Mouse (Mus musculus): ENCODE measurements around the gene Tm6sf2. TPM values are rescaled to one million over a fixed set of nuclear protein-coding genes. Genes with fewer than 3 reads are reported as not detected.

Gene Tm6sf2
- 0.54 TPM for polyA plus RNA-seq (2012; fragmentation: generic; extraction: Trizol)

DNA sequence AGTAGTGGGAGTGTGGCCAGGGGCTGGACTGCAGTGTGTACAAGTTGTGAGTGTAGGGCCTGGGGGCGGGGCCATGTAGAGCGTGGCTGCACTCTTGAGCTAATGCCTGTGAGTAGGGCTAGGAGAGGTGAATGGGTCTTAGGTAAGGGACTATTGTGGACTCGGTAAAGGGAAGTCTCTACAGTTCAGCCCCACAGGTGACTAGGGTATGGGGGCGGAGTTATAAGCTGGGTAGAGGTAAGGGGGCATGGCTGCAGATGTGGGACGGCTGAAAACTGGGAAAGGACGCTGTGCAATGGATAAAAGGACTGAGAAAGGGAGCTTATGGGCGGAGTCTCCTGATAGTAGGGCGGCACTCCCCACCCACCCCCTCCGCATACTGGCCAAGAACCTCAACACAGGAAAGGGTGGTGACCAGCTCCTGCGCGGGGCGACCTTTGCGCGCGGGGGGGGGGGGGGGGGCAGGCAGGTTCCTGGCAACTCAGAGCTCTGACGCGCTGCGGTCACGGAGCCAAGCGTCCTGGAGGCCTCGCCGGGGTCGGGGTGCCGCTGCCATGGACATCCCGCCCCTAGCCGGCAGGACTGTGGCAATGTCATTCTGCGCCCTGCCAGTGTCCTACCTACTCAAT lies at the start of gene Tm6sf2:
Gene Tm6sf2, plus strand, starts transcription at position 484 of the 629 bp plus-strand sequence.
- TF ChIP-seq MAX (IDR thresholded peaks at IDR 0.05; ENCODE audit: low read depth) (no peak), POLR2AphosphoS2 (IDR thresholded peaks at IDR 0.05; ENCODE audit: insufficient read length, low read depth) (peak; percentile 11)
- no peak within 1 kb of the TSS for H3K4me3 ChIP-seq

DNA sequence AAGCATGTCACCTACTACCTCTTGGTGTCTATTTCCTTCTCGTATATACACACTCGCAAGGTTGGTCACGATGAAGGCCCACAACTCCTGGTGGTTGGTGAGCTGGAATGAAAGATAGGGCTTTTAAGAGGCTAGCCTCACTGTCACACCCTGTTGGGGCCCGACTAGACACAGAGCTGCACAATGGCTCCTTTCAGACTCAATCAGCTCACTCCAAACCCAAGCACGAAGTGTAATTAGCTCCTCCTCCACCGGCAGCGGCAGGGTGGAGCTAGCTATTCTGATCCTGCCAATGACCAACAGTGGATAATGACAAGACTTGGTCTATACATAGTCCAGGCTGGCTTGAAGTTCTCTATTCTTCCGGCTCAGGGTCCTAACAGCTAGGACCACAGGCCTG lies 49.1 kb upstream of the Tm6sf2 start:
- Histone ChIP-seq H3ac (ENCODE audit: control insufficient read depth, insufficient read length) (no peak overlapping the region), H3K4me2 (ENCODE audit: low read depth) (no peak overlapping the region), H3K4me3 (no peak overlapping the region), H3K27me3 (ENCODE audit: control insufficient read depth, insufficient read depth, insufficient read length) (no peaks in the 10 kb centered on the region), H3K36me3 (ENCODE audit: control insufficient read depth, insufficient read depth) (peaks cover 38% of the 10 kb centered on the region), H3K79me2 (ENCODE audit: control insufficient read depth, insufficient read depth) (no peaks in the 10 kb centered on the region)
- TF ChIP-seq REST (IDR thresholded peaks at IDR 0.05; ENCODE audit: insufficient read depth, insufficient read length) (no peak), MAX (IDR thresholded peaks at IDR 0.05; ENCODE audit: low read depth) (no peak), CEBPB (IDR thresholded peaks at IDR 0.05; ENCODE audit: insufficient read depth, poor library complexity, severe bottlenecking) (no peak), E2F4 (IDR thresholded peaks at IDR 0.05; ENCODE audit: insufficient read depth) (no peak), TCF12 (IDR thresholded peaks at IDR 0.05; ENCODE audit: insufficient read depth, poor library complexity, severe bottlenecking) (no peak), SRF (IDR thresholded peaks at IDR 0.05; ENCODE audit: control insufficient read depth, insufficient read length, low read depth) (no peak), USF1 (IDR thresholded peaks at IDR 0.05; ENCODE audit: low read depth) (no peak), TCF3 (IDR thresholded peaks at IDR 0.05; ENCODE audit: insufficient read length, low read depth) (no peak), MYOD1 (IDR thresholded peaks at IDR 0.05; ENCODE audit: control insufficient read depth in 1 of 3, insufficient read length in 2 of 3, low read depth in 2 of 3) (no peak), MYOG (IDR thresholded peaks at IDR 0.05; ENCODE audit: control insufficient read depth in 1 of 3, insufficient read depth in 1 of 3, insufficient read length in 2 of 3, low read depth in 2 of 3) (no peak), POLR2A (IDR thresholded peaks at IDR 0.05; ENCODE audit: insufficient read length, low read depth) (no peak), POLR2AphosphoS2 (IDR thresholded peaks at IDR 0.05; ENCODE audit: insufficient read length, low read depth) (no peak)

More for the DNA sequence above, at the start of gene Tm6sf2:
- Histone ChIP-seq H3K4me2 (ENCODE audit: low read depth) (no peak within 1 kb of the TSS), H3K27me3 (ENCODE audit: control insufficient read depth, insufficient read depth, insufficient read length) (no peaks in the 10 kb centered on the region), H3ac (ENCODE audit: control insufficient read depth, insufficient read length) (no peak within 1 kb of the TSS), H3K79me2 (ENCODE audit: control insufficient read depth, insufficient read depth) (no peaks in the 10 kb centered on the region), H3K36me3 (ENCODE audit: control insufficient read depth, insufficient read depth) (peaks cover 9% of the 10 kb centered on the region)

DNA sequence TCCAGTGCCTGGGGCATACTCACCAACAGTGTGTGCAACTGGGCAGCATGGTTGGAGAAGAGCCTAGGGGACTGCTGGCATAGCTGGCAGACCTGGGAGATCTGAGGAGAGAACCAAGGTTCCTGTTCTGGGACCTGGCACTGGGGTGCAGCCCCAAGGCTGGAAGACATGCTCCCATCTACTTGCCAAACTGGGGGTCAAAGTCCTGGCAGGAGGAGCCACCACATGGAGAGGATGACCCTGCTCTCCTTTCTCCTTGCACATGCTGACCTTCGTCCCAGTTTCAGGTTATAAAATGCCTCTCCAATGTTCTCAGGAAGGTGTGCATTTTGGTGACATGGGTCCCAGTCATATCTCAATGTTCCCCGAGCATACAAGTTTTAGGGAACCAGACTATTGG lies 46.6 kb upstream of the Tm6sf2 start:
- H3K36me3 ChIP-seq (ENCODE audit: control insufficient read depth, insufficient read depth), result peaks cover 40% of the 10 kb centered on the region
- TF ChIP-seq REST (IDR thresholded peaks at IDR 0.05; ENCODE audit: insufficient read depth, insufficient read length), result no peak
- no peak for TF ChIP-seq MYOD1 (IDR thresholded peaks at IDR 0.05; ENCODE audit: control insufficient read depth in 1 of 3, insufficient read length in 2 of 3, low read depth in 2 of 3)
- no peak for TF ChIP-seq CEBPB (IDR thresholded peaks at IDR 0.05; ENCODE audit: insufficient read depth, poor library complexity, severe bottlenecking)
- no peak for TF ChIP-seq SRF (IDR thresholded peaks at IDR 0.05; ENCODE audit: control insufficient read depth, insufficient read length, low read depth)
- TF ChIP-seq USF1 (IDR thresholded peaks at IDR 0.05; ENCODE audit: low read depth), result no peak
- TF ChIP-seq POLR2AphosphoS2 (IDR thresholded peaks at IDR 0.05; ENCODE audit: insufficient read length, low read depth), result no peak
- no peak for TF ChIP-seq TCF12 (IDR thresholded peaks at IDR 0.05; ENCODE audit: insufficient read depth, poor library complexity, severe bottlenecking)
- no peak for TF ChIP-seq POLR2A (IDR thresholded peaks at IDR 0.05; ENCODE audit: insufficient read length, low read depth)
- TF ChIP-seq MYOG (IDR thresholded peaks at IDR 0.05; ENCODE audit: control insufficient read depth in 1 of 3, insufficient read depth in 1 of 3, insufficient read length in 2 of 3, low read depth in 2 of 3), result no peak
- no peak for TF ChIP-seq TCF3 (IDR thresholded peaks at IDR 0.05; ENCODE audit: insufficient read length, low read depth)
- TF ChIP-seq MAX (IDR thresholded peaks at IDR 0.05; ENCODE audit: low read depth), result no peak
- no peak for TF ChIP-seq E2F4 (IDR thresholded peaks at IDR 0.05; ENCODE audit: insufficient read depth)

DNA sequence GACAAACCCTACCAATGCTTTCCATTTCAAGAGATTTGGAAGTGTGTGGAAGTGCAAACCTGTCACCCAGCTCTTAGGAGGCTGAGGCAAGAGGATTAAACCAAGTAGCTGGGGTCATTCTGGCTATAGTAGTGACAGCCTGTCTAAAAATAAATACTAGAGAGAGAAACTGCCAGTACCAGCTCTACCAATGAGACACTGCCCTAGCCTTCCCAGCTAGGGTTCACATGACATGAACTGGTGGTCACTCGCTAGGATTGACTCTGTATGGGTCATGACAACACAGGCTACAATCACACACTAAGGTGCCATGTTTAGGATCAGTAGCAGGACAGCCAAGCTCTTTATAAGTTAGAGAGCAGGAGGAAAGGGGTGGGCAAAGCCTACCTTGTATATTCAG lies 42.5 kb upstream of the Tm6sf2 start:
- Histone ChIP-seq H3K36me3 (ENCODE audit: control insufficient read depth, insufficient read depth) (peaks cover 25% of the 10 kb centered on the region), H3ac (ENCODE audit: control insufficient read depth, insufficient read length) (no peak overlapping the region), H3K4me3 (no peak overlapping the region), H3K4me2 (ENCODE audit: low read depth) (no peak overlapping the region), H3K27me3 (ENCODE audit: control insufficient read depth, insufficient read depth, insufficient read length) (no peaks in the 10 kb centered on the region), H3K79me2 (ENCODE audit: control insufficient read depth, insufficient read depth) (peaks cover 22% of the 10 kb centered on the region)
- no peak for TF ChIP-seq SRF (IDR thresholded peaks at IDR 0.05; ENCODE audit: control insufficient read depth, insufficient read length, low read depth)

More for the DNA sequence above, 46.6 kb upstream of the Tm6sf2 start:
- Histone ChIP-seq H3K4me3 (no peak overlapping the region), H3ac (ENCODE audit: control insufficient read depth, insufficient read length) (no peak overlapping the region), H3K4me2 (ENCODE audit: low read depth) (no peak overlapping the region), H3K79me2 (ENCODE audit: control insufficient read depth, insufficient read depth) (no peaks in the 10 kb centered on the region), H3K27me3 (ENCODE audit: control insufficient read depth, insufficient read depth, insufficient read length) (no peaks in the 10 kb centered on the region)

DNA sequence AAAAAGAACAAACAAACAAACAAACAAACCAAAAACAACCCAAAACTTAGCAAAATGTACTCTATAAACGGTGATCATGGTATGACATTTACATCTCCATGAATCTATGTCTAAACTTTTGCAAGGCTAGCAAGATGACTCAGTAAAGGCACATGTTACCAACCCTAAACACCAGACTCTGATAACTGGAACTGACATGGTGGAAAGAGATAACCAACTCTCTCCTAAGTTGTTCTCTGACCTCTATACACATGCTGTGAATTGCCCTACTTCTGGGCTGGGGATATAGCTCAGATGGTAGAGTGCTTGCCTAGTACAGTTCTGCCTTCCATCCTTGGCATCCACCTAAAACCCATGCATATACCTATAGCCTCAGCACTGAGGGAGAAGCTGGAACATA lies 34.7 kb upstream of the Tm6sf2 start:
- H3ac ChIP-seq (ENCODE audit: control insufficient read depth, insufficient read length), result no peak overlapping the region
- H3K4me2 ChIP-seq (ENCODE audit: low read depth), result no peak overlapping the region
- peaks cover 92% of the 10 kb centered on the region for H3K79me2 ChIP-seq (ENCODE audit: control insufficient read depth, insufficient read depth)
- no peaks in the 10 kb centered on the region for H3K27me3 ChIP-seq (ENCODE audit: control insufficient read depth, insufficient read depth, insufficient read length)
- no peak overlapping the region for H3K4me3 ChIP-seq
- TF ChIP-seq CEBPB (IDR thresholded peaks at IDR 0.05; ENCODE audit: insufficient read depth, poor library complexity, severe bottlenecking), result no peak
- no peak for TF ChIP-seq MYOD1 (IDR thresholded peaks at IDR 0.05; ENCODE audit: control insufficient read depth in 1 of 3, insufficient read length in 2 of 3, low read depth in 2 of 3)
- no peak for TF ChIP-seq SRF (IDR thresholded peaks at IDR 0.05; ENCODE audit: control insufficient read depth, insufficient read length, low read depth)
- no peak for TF ChIP-seq E2F4 (IDR thresholded peaks at IDR 0.05; ENCODE audit: insufficient read depth)
- TF ChIP-seq MYOG (IDR thresholded peaks at IDR 0.05; ENCODE audit: control insufficient read depth in 1 of 3, insufficient read depth in 1 of 3, insufficient read length in 2 of 3, low read depth in 2 of 3), result no peak
- no peak for TF ChIP-seq MAX (IDR thresholded peaks at IDR 0.05; ENCODE audit: low read depth)
- no peaks in the 10 kb centered on the region for H3K36me3 ChIP-seq (ENCODE audit: control insufficient read depth, insufficient read depth)
